In the genomic region with DNA sequence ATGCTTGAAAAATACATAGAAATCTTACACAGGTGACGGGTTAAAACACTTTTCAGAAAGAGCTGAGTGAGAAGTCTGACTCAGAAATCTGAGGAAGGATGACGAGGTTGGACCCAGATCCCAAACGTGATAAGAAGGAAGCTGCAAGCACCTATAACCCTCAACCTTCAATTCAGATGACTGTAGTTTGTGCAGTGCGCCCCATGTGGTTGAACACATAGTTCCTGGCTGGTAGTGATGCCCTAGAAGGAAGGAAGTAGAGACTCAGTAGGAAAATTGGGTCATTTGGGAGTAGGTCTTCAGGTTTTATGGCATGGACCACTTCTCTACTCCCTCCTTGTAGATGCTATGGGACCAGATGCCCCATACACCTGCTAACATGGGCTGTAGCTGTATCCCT, we compare ENCODE assay signal across 22 mouse cellular contexts.
DNase-seq lines count a peak whose midpoint lies in the region; ATAC-seq lines count a peak whose summit lies in the region.
"Had no signal": no experiment of that assay in that cellular context is flagged by ENCODE, and none has a peak within 500 bp of the region (broad histone marks: within the 10 kb centered on the region; RNA-seq: fewer than 3 reads in every experiment).

No protein-coding gene starts in this region.

- no peaks in the 10 kb centered on the region for H3K9me3 ChIP-seq in midbrain, embryonic 13.5 days
- H3K9me3 ChIP-seq: embryonic facial prominence, embryonic 13.5 days; heart, embryonic 13.5 days; hindbrain, embryonic 15.5 days; liver, embryonic 15.5 days; stomach, embryonic 15.5 days had no signal

- DNase-seq in spleen, postnatal 36 days (ENCODE audit: low spot score in 2 of 2), result peak; percentile 9 to 10
- no peak for DNase-seq in spleen, postnatal 14 days (ENCODE audit: low spot score in 2 of 2)
- peak; percentile 21 for DNase-seq in R1 (ENCODE audit: low read depth, low spot score)
- no peak for DNase-seq in kidney, postnatal 4 days
- DNase-seq in cerebellum, adult 9-10 months, result no peak
- DNase-seq: adrenal gland, postnatal 10 days; cerebellum, adult 9-11 months; heart, postnatal 36 days; layer of hippocampus, postnatal 36 days; lung, postnatal 10 days; thymus, adult 18-20 months; thymus, postnatal 4 days had no signal

- H3K27me3 ChIP-seq in midbrain, embryonic 13.5 days, result no peaks in the 10 kb centered on the region
- H3K27me3 ChIP-seq: embryonic facial prominence, embryonic 13.5 days; heart, embryonic 13.5 days; hindbrain, embryonic 15.5 days; liver, embryonic 15.5 days; megakaryocyte, embryonic 14.5 days; stomach, embryonic 15.5 days had no signal

- no peak overlapping the region for H3K9ac ChIP-seq in midbrain, embryonic 13.5 days (replicated peaks)
- H3K9ac ChIP-seq: embryonic facial prominence, embryonic 13.5 days; heart, embryonic 13.5 days; hindbrain, embryonic 15.5 days; liver, embryonic 15.5 days; stomach, embryonic 15.5 days had no signal

- 80% methylated on average over 4 of the region's 4 CpGs for WGBS in midbrain, embryonic 13.5 days

- no peak overlapping the region for H3K4me2 ChIP-seq in midbrain, embryonic 13.5 days (replicated peaks)
- H3K4me2 ChIP-seq: embryonic facial prominence, embryonic 13.5 days; heart, embryonic 13.5 days; hindbrain, embryonic 15.5 days; liver, embryonic 15.5 days; stomach, embryonic 15.5 days had no signal

- no peak overlapping the region for H3K27ac ChIP-seq in midbrain, embryonic 13.5 days
- H3K27ac ChIP-seq: embryonic facial prominence, embryonic 13.5 days; heart, embryonic 13.5 days; hindbrain, embryonic 15.5 days; liver, embryonic 15.5 days; stomach, embryonic 15.5 days had no signal

- H3K4me1 ChIP-seq in midbrain, embryonic 13.5 days (replicated peaks), result peaks cover 10% of the 10 kb centered on the region; the same call in 1 of the 2 replicates
- H3K4me1 ChIP-seq: hindbrain, embryonic 15.5 days; liver, embryonic 15.5 days; megakaryocyte, embryonic 14.5 days; stomach, embryonic 15.5 days had no signal

- H3K4me3 ChIP-seq in midbrain, embryonic 13.5 days (replicated peaks), result no peak overlapping the region
- H3K4me3 ChIP-seq: embryonic facial prominence, embryonic 13.5 days; heart, embryonic 13.5 days; hindbrain, embryonic 15.5 days; liver, embryonic 15.5 days; megakaryocyte, embryonic 14.5 days; stomach, embryonic 15.5 days had no signal

- peak; percentile 57 for ATAC-seq in megakaryocyte, adult 5-6 weeks (ENCODE audit: poor library complexity, severe bottlenecking)
- no peak for ATAC-seq in midbrain, embryonic 13.5 days
- ATAC-seq: forebrain, embryonic 14.5 days; intestine, postnatal 0 days had no signal

- H3K36me3 ChIP-seq in midbrain, embryonic 13.5 days, result no peaks in the 10 kb centered on the region
- H3K36me3 ChIP-seq: embryonic facial prominence, embryonic 13.5 days; heart, embryonic 13.5 days; hindbrain, embryonic 15.5 days; liver, embryonic 15.5 days; stomach, embryonic 15.5 days had no signal

Comparison
In these comparisons a context has a peak if more than half of its experiments do, and no peak if none do; other contexts are left out.
1. DNase-seq: peak in spleen, postnatal 36 days (2 of 2) and R1 (single experiment); none in spleen, postnatal 14 days (0 of 2), kidney, postnatal 4 days (0 of 2) and cerebellum, adult 9-10 months (single experiment).